Mouse (Mus musculus): ENCODE data around the gene Ascc1.

DNA sequence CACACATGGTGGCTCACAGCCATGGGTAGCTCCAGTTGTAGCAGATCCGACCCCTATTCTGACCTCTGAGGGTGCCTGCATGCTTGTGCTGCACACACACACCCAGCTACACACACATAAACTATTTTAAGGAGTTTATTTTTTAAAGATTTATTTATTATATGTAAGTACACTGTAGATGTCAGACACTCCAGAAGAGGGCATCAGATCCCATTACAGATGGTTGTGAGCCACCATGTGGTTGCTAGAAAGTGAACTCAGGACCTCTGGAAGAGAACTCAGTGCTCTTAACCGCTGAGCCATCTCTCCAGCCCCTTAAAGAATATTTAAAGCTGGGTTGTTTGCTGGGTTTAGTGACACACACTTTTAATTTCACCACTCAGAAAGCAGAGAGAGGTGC is 16.7 kb downstream of the Ascc1 start:
- TF ChIP-seq CTCF (IDR thresholded peaks at IDR 0.05; ENCODE audit: borderline replicate concordance, insufficient read depth, low read depth, low read length) = no peak
- TF ChIP-seq POLR2A (IDR thresholded peaks at IDR 0.05; ENCODE audit: borderline replicate concordance, insufficient read depth, low read length) = no peak
